20 mouse cellular contexts compared by ENCODE assay signal in the genomic region with DNA sequence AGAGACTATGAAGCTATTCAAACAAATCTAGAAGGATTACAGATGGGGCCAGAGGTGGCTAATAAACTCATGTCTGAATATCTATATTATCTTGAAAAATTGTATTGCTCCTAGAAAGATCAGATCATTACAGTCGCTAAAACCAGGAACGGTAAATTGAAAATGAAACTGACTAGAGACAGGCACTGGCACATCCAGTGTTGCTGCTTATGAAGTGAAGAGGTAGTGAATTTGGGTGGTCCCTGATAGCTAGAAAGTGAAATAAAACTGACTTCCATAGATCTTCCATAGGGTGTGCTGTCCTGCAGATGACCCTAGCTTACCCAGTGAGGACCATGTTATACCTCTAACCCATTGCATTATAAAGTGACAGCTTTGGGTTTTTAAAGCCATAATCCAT.
DNase-seq lines count a peak whose midpoint lies in the region; ATAC-seq lines count a peak whose summit lies in the region.
"Had no signal": no experiment of that assay in that cellular context is flagged by ENCODE, and none has a peak within 500 bp of the region (broad histone marks: within the 10 kb centered on the region; RNA-seq: fewer than 3 reads in every experiment).

No protein-coding gene starts in this region.

- DNase-seq in A20 (ENCODE audit: low read depth, low spot score) = peak; percentile 61
- no peak for DNase-seq in kidney, postnatal 36 days
- DNase-seq in left cerebral cortex, postnatal 4 days = no peak
- DNase-seq in left cerebral cortex, postnatal 10 days (ENCODE audit: extremely low spot score in 1 of 2, low spot score in 2 of 2) = no peak
- DNase-seq: adrenal gland, adult 8-10 months; adrenal gland, postnatal 25 days; cerebellum, adult 11-12 months; cerebellum, adult 8-10 months; cerebellum, postnatal 10 days; cerebellum, postnatal 36 days; gastrocnemius, postnatal 10 days; gastrocnemius, postnatal 36 days; heart, adult 11 months had no signal

- intact Hi-C loops in left cerebral cortex, postnatal 4 days (cut with DNase I) = no loop called here
- intact Hi-C loops in left cerebral cortex, postnatal 10 days (cut with DNase I) = no loop called here

- peak; percentile 75 for ATAC-seq in common myeloid progenitor, adult 5-6 weeks (replicated peaks; ENCODE audit: low read depth, poor library complexity, severe bottlenecking)
- peak; percentile 40 for ATAC-seq in megakaryocyte, adult 5-6 weeks (ENCODE audit: poor library complexity, severe bottlenecking)
- no peak for ATAC-seq in monocyte, adult 5-6 weeks (replicated peaks; ENCODE audit: insufficient number of reproducible peaks, low FRiP score, low TSS enrichment, poor library complexity, severe bottlenecking)
- ATAC-seq: forebrain, embryonic 13.5 days; forebrain, embryonic 16.5 days; hindbrain, postnatal 0 days; inflammation-experienced regulatory T-cells, adult 6 months had no signal
